Mouse (Mus musculus) neural tube, embryonic 11.5 days (tissue): ENCODE measurements at regions not wholly inside any gene's neighbourhood (a gene's known extent, or its start where the extent isn't known, plus 50 kb on each side); places are given as distances from the start of the nearest gene placed in this dataset.

Source experiments
- ATAC-seq: fragments of 200-750 bp; cut with Nextera tagmentation; 2 replicates; pipeline ENCODE4 v1.8.0; 2017; ENCODE audit warnings: moderate number of reproducible peaks, mild to moderate bottlenecking, moderate TSS enrichment, moderate library complexity; ENCODE audit not compliant: insufficient read depth, low FRiP score, low TSS enrichment
- DNase-seq: peaks from one replicate; pipeline ENCODE4 v3.0.0-alpha.2; 2015; ENCODE audit warnings: low spot score
- H3K27ac ChIP-seq: fragments of 300-500 bp; sonication (generic); 2 replicates; pipeline ENCODE4 v1.5.1; 2014; ENCODE audit warnings: low read depth, mild to moderate bottlenecking, low read length
- H3K27me3 ChIP-seq: fragments of 300-500 bp; sonication (generic); 2 replicates; pipeline ENCODE4 v1.6.1; 2014; ENCODE audit warnings: mild to moderate bottlenecking, low read length, mixed read lengths; ENCODE audit not compliant: control insufficient read depth, insufficient read depth
- H3K36me3 ChIP-seq: fragments of 300-500 bp; sonication (generic); 2 replicates; pipeline ENCODE4 v1.6.1; 2014; ENCODE audit warnings: mild to moderate bottlenecking, low read length, moderate library complexity, mixed read lengths; ENCODE audit not compliant: control insufficient read depth, insufficient read depth
- H3K4me1 ChIP-seq: fragments of 300-500 bp; sonication (generic); 2 replicates; pipeline ENCODE4 v1.6.1; 2014; ENCODE audit warnings: low read length, mixed read lengths; ENCODE audit not compliant: control insufficient read depth, insufficient read depth
- H3K4me2 ChIP-seq: fragments of 300-500 bp; sonication (generic); 2 replicates; pipeline ENCODE4 v1.6.1; 2014; ENCODE audit warnings: low read depth, mild to moderate bottlenecking, moderate library complexity
- H3K4me3 ChIP-seq: fragments of 300-500 bp; sonication (generic); 2 replicates; pipeline ENCODE4 v1.5.1; 2014; ENCODE audit warnings: low read depth, low read length
- H3K9ac ChIP-seq: fragments of 300-500 bp; sonication (generic); 2 replicates; pipeline ENCODE4 v1.6.1; 2014; ENCODE audit warnings: mild to moderate bottlenecking, low read length
- H3K9me3 ChIP-seq: fragments of 300-500 bp; sonication (generic); 2 replicates; pipeline ENCODE4 v1.6.1; 2016; ENCODE audit warnings: low read length; ENCODE audit not compliant: control insufficient read depth
- WGBS: fragments of 180-500 bp; shearing (Covaris S2); extraction: QIAGEN DNeasy Blood & Tissue Kit; methylation state at CpG from one replicate; pipeline ENCODE4 v1.1.7; 2014; 5-methylcytosine and 5-hydroxymethylcytosine counted together

DNA sequence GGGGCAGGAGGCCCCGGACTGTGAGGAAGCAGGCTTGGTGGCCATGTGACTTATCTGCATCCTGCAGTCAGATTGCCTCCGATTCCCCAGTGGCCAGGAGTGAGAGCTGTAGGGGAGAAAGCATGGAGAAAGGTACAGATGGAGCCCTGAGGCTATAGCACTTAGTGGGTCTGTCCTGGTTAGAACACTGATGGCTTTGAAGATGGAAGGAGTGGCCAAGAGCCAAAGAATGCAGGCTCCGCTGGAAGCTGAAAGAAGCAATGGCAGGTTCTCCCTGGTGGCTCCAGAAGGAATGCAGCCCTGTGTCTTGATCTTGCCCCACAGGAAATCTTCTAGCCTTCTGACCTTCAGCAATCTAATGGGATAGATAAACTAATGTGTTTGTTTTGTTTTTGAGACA is 926.3 kb downstream of the 4930447A16Rik start:
- Histone ChIP-seq H3K9ac (no peak overlapping the region), H3K36me3 (no peaks in the 10 kb centered on the region), H3K4me1 (no peaks in the 10 kb centered on the region), H3K4me3 (no peak overlapping the region), H3K9me3 (no peaks in the 10 kb centered on the region), H3K27ac (no peak overlapping the region), H3K4me2 (no peak overlapping the region), H3K27me3 (no peaks in the 10 kb centered on the region)
- DNase-seq (no peak), ATAC-seq (no peak)
- WGBS, result 87% methylated on average over 3 of the region's 3 CpGs

DNA sequence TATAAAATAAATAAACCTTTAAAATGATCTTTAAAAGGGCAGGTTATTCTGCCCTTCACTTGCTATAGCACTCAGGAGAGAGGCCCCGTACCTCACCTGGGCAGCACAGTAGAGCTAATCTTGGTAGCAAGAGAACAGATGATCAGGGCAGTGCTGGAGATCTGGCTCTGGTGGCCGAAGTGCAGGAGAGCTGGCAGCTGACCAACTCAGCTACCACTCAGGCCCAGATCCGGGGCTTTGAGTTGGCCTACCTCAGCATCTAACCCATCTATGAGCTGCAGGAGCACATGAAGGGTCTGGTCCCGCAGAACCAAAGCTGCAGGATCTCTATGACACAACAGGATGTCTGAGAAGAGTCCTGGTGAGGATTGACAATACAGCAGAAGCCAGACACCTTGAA is 928.0 kb downstream of the 4930447A16Rik start:
- Histone ChIP-seq H3K27ac (no peak overlapping the region), H3K36me3 (no peaks in the 10 kb centered on the region)
- WGBS, result 87% methylated on average over 4 of the region's 4 CpGs

DNA sequence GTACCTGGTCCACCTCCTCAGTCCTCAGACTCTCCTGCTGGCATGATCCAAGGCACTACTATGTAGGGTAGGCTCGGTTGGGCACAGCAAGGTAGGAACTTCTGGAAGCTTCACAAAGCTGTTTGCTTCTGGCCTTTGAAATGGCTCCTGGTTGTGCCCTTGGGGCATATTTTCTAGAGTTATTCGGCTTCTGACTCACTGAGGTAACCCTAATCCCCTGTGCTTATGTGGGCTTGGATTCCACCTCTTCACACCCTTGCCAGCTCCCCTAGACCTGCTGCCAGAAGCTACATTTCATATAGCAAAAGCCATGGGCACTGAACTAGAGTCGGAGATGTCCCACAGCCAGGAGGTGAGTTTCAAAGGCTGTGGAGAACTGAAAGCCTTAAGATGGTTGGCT is 933.7 kb downstream of the 4930447A16Rik start:
- Histone ChIP-seq H3K9ac (no peak overlapping the region), H3K4me3 (no peak overlapping the region), H3K4me2 (no peak overlapping the region), H3K36me3 (no peaks in the 10 kb centered on the region), H3K27me3 (no peaks in the 10 kb centered on the region), H3K27ac (no peak overlapping the region), H3K9me3 (no peaks in the 10 kb centered on the region), H3K4me1 (no peaks in the 10 kb centered on the region)
- 87% methylated on average over 3 of the region's 3 CpGs for WGBS
- DNase-seq (no peak), ATAC-seq (no peak)

More for the DNA sequence above, 928.0 kb downstream of the 4930447A16Rik start:
- H3K4me1 ChIP-seq, result no peaks in the 10 kb centered on the region
- no peak overlapping the region for H3K4me3 ChIP-seq
- no peaks in the 10 kb centered on the region for H3K9me3 ChIP-seq
- no peak for DNase-seq
- no peak for ATAC-seq
- no peak overlapping the region for H3K4me2 ChIP-seq
- no peaks in the 10 kb centered on the region for H3K27me3 ChIP-seq
- H3K9ac ChIP-seq, result no peak overlapping the region

DNA sequence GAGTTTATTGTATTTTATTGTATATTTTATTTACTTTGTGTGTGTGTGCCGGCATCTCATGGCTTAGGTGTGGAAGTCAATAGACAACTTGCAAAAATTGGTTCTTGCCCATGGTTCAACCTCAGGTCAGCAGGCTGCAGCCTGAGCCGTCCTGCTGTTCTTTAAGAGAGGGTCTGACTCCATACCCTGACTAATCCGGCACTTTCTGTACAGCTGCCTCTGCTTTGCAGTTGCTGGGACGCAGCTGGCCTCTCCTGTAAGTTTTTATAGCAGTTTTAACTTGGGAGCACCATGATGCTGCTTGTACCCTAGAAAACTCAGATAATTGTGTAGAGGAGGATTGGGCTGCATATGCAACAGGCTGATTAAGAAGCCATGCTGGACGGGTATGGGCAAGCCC is 938.2 kb downstream of the 4930447A16Rik start:
- H3K27me3 ChIP-seq, result no peaks in the 10 kb centered on the region
- H3K9me3 ChIP-seq, result no peaks in the 10 kb centered on the region
- H3K36me3 ChIP-seq, result no peaks in the 10 kb centered on the region
- no peaks in the 10 kb centered on the region for H3K4me1 ChIP-seq
- H3K4me2 ChIP-seq, result no peak overlapping the region
- no peak overlapping the region for H3K27ac ChIP-seq
- H3K4me3 ChIP-seq, result no peak overlapping the region
- WGBS, result 78% methylated on average over 5 of the region's 5 CpGs
- DNase-seq (no peak), ATAC-seq (no peak)
- H3K9ac ChIP-seq, result no peak overlapping the region

GRCm38 (mm10) chr15:38364014-38364413 is 938.7 kb downstream of the 4930447A16Rik start:
- Histone ChIP-seq H3K4me3 (no peak overlapping the region), H3K9ac (no peak overlapping the region), H3K9me3 (no peaks in the 10 kb centered on the region), H3K4me1 (no peaks in the 10 kb centered on the region), H3K4me2 (no peak overlapping the region), H3K36me3 (no peaks in the 10 kb centered on the region), H3K27me3 (no peaks in the 10 kb centered on the region), H3K27ac (no peak overlapping the region)
- no peak for DNase-seq
- ATAC-seq, result no peak
- 73% methylated on average over 3 of the region's 3 CpGs for WGBS

GRCm38 (mm10) chr15:38367643-38368042 is 942.3 kb downstream of the 4930447A16Rik start:
- ATAC-seq (no peak), DNase-seq (no peak)
- Histone ChIP-seq H3K36me3 (no peaks in the 10 kb centered on the region), H3K4me1 (no peaks in the 10 kb centered on the region), H3K9ac (no peak overlapping the region), H3K4me2 (no peak overlapping the region), H3K9me3 (no peaks in the 10 kb centered on the region), H3K4me3 (no peak overlapping the region), H3K27me3 (no peaks in the 10 kb centered on the region), H3K27ac (no peak overlapping the region)
- 93% methylated on average over 5 of the region's 5 CpGs for WGBS

DNA sequence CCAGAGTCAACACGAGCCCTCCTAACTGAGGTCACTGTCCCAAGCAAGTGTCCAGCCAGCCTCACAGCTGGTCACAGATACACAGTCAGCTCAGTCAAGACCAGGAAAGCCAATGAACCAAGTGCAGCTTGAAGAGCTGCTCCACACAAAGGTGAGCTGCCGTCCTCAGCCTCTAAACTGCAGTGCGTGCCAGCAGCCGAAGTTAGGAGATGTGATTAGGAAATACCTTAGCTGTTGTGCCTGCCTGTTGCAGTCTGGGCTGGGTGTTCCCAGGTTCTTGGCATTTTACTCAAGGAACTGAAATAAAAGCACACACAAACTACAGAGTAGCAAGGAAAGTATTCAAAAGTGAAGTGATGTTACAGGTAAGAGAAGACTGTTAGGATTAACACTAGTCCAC is 942.9 kb downstream of the 4930447A16Rik start:
- Histone ChIP-seq H3K27ac (no peak overlapping the region), H3K4me3 (no peak overlapping the region), H3K9ac (no peak overlapping the region), H3K4me2 (no peak overlapping the region), H3K9me3 (no peaks in the 10 kb centered on the region), H3K4me1 (no peaks in the 10 kb centered on the region), H3K27me3 (no peaks in the 10 kb centered on the region), H3K36me3 (no peaks in the 10 kb centered on the region)
- 87% methylated on average over 4 of the region's 4 CpGs for WGBS
- no peak for DNase-seq
- no peak for ATAC-seq

DNA sequence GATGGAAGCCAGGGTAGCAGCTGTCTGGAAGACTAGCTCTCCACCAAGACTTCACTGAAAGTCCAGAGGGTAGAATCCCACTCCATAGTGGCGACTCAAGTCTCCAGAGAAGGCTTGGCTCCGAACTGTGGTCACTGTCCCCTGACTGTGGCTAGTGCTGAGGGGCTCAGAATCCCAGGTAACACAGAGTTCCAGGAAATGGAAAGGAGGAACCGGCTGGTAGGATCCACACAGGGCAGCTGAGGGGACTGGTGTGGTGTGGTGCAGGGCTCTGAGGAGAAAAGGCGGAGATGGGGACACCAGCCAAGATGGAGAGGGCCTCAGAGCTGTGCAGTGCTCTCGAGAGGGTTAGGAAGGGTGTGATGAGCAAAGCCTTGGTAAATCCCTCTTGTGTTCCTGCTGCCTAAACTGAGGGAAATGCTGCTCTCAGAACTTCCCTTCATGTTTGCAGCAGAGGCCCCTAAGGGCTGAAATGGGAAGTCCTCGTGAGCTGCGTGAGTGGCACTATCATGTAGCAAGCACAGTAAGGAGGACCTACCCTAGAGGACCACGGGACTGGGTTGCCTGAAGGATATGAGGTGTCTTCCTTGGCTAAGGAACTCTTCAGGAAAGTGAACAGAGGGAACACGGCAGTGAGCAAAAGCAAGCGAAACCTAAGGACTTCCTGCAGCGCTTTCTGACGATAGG is 946.2 kb downstream of the 4930447A16Rik start:
- no peaks in the 10 kb centered on the region for H3K27me3 ChIP-seq
- no peak for DNase-seq
- H3K4me3 ChIP-seq, result no peak overlapping the region
- H3K36me3 ChIP-seq, result no peaks in the 10 kb centered on the region
- H3K9ac ChIP-seq, result no peak overlapping the region
- no peaks in the 10 kb centered on the region for H3K9me3 ChIP-seq
- 82% methylated on average over 12 of the region's 12 CpGs for WGBS
- no peak for ATAC-seq
- H3K4me2 ChIP-seq, result no peak overlapping the region
- H3K27ac ChIP-seq, result no peak overlapping the region
- no peaks in the 10 kb centered on the region for H3K4me1 ChIP-seq

GRCm38 (mm10) chr15:38373797-38374196 is 948.4 kb downstream of the 4930447A16Rik start:
- Histone ChIP-seq H3K9ac (no peak overlapping the region), H3K4me2 (peak overlapping the region; percentile 47), H3K4me3 (peak overlapping the region; percentile 23), H3K36me3 (no peaks in the 10 kb centered on the region), H3K27ac (no peak overlapping the region), H3K9me3 (no peaks in the 10 kb centered on the region), H3K4me1 (no peaks in the 10 kb centered on the region), H3K27me3 (no peaks in the 10 kb centered on the region)
- ATAC-seq (peak; percentile 69), DNase-seq (peak; percentile 57)
- WGBS, result 1% methylated on average over 17 of the region's 21 CpGs
